Mouse (Mus musculus): ENCODE measurements around the gene Ankrd22. TPM values are rescaled to one million over a fixed set of nuclear protein-coding genes. Genes with fewer than 3 reads are reported as not detected.
A peak's percentile ranks its signal among the peaks of the same experiment; 100 is the strongest.

Gene Ankrd22
- total RNA-seq, 2 experiments from 2014 or later, result not detected

- no peak for DNase-seq
- intact Hi-C loops (cut with DNase I), result no loop called here
Measured at GRCm38 (mm10) chr19:34182490-34182889, 16.6 kb upstream of the Ankrd22 start.

- intact Hi-C loops (cut with DNase I), result no loop called here
- DNase-seq, result no peak
Measured at GRCm38 (mm10) chr19:34181234-34181633, 15.4 kb upstream of the Ankrd22 start.

GRCm38 (mm10) chr19:34180316-34180715 is 14.5 kb upstream of the Ankrd22 start:
- DNase-seq, result no peak
- intact Hi-C loops (cut with DNase I), result no loop called here

GRCm38 (mm10) chr19:34179136-34179535 is 13.3 kb upstream of the Ankrd22 start:
- intact Hi-C loops (cut with DNase I), result no loop called here
- no peak for DNase-seq

GRCm38 (mm10) chr19:34174004-34174403 is 8.2 kb upstream of the Ankrd22 start:
- DNase-seq, result no peak
- intact Hi-C loops (cut with DNase I), result no loop called here

GRCm38 (mm10) chr19:34171167-34171566 is 5.3 kb upstream of the Ankrd22 start:
- intact Hi-C loops (cut with DNase I), result no loop called here
- no peak for DNase-seq

- intact Hi-C loops (cut with DNase I), result no loop called here
Measured at GRCm38 (mm10) chr19:34169121-34169520, 3.3 kb upstream of the Ankrd22 start.

GRCm38 (mm10) chr19:34167896-34168661 is 2.2 kb upstream of the Ankrd22 start:
- peak; percentile 12 to 18 for DNase-seq
- intact Hi-C loops (cut with DNase I), result no loop called here

More at GRCm38 (mm10) chr19:34169121-34169520, 3.3 kb upstream of the Ankrd22 start:
- DNase-seq, result no peak

GRCm38 (mm10) chr19:34166386-34166785 is 533 bp upstream of the Ankrd22 start:
- intact Hi-C loops (cut with DNase I), result no loop called here
- no peak for DNase-seq

- no peak for DNase-seq
- intact Hi-C loops (cut with DNase I), result no loop called here
Measured at GRCm38 (mm10) chr19:34162693-34163092, 3.2 kb downstream of the Ankrd22 start.

- DNase-seq, result no peak
- intact Hi-C loops (cut with DNase I), result loop anchor here (10.0 kb wide), 2 partner anchors 81 to 131 kb away; no protein-coding TSS in a partner anchor
Measured at GRCm38 (mm10) chr19:34153263-34154144, 12.3 kb downstream of the Ankrd22 start.

GRCm38 (mm10) chr19:34151909-34152308 is 13.9 kb downstream of the Ankrd22 start:
- intact Hi-C loops (cut with DNase I), result loop anchor here (10.0 kb wide), 2 partner anchors 83 to 133 kb away; no protein-coding TSS in a partner anchor
- peak; percentile 35 to 38 for DNase-seq

GRCm38 (mm10) chr19:34148421-34148820 is 17.4 kb downstream of the Ankrd22 start:
- intact Hi-C loops (cut with DNase I), result no loop called here

GRCm38 (mm10) chr19:34139431-34140046 is 26.3 kb downstream of the Ankrd22 start:
- intact Hi-C loops (cut with DNase I), result no loop called here

More at GRCm38 (mm10) chr19:34148421-34148820, 17.4 kb downstream of the Ankrd22 start:
- DNase-seq, result no peak

GRCm38 (mm10) chr19:34138720-34139430 is 27.0 kb downstream of the Ankrd22 start:
- DNase-seq, result no peak
- intact Hi-C loops (cut with DNase I), result no loop called here

More at GRCm38 (mm10) chr19:34139431-34140046, 26.3 kb downstream of the Ankrd22 start:
- DNase-seq, result no peak

GRCm38 (mm10) chr19:34120107-34120731 is 45.6 kb downstream of the Ankrd22 start:
- intact Hi-C loops (cut with DNase I), result no loop called here
- DNase-seq, result no peak

- intact Hi-C loops (cut with DNase I), result no loop called here
Measured at GRCm38 (mm10) chr19:34119653-34120052, 46.2 kb downstream of the Ankrd22 start.

GRCm38 (mm10) chr19:34119102-34119501 is 46.8 kb downstream of the Ankrd22 start:
- no peak for DNase-seq
- intact Hi-C loops (cut with DNase I), result no loop called here

More at GRCm38 (mm10) chr19:34119653-34120052, 46.2 kb downstream of the Ankrd22 start:
- no peak for DNase-seq

GRCm38 (mm10) chr19:34104841-34105240 is 61.0 kb downstream of the Ankrd22 start:
- intact Hi-C loops (cut with DNase I), result no loop called here
- no peak for DNase-seq

GRCm38 (mm10) chr19:34101888-34102287 is 64.0 kb downstream of the Ankrd22 start:
- intact Hi-C loops (cut with DNase I), result no loop called here
- no peak for DNase-seq
